Mouse (Mus musculus) embryonic fibroblast, embryonic 13.5 days (primary cell): ENCODE data around the gene Ncoa7.

Experiments
- CTCF ChIP-seq: IDR thresholded peaks from 2 replicates; pipeline ENCODE4 v1.5.1; 2011; ENCODE audit warnings: mild to moderate bottlenecking, control low read depth, low read length, moderate library complexity, borderline replicate concordance; ENCODE audit not compliant: insufficient read depth
- POLR2A ChIP-seq: IDR thresholded peaks from 2 replicates; pipeline ENCODE4 v1.6.1; 2011; ENCODE audit warnings: low read depth, mild to moderate bottlenecking, control low read depth, low read length, moderate library complexity

DNA sequence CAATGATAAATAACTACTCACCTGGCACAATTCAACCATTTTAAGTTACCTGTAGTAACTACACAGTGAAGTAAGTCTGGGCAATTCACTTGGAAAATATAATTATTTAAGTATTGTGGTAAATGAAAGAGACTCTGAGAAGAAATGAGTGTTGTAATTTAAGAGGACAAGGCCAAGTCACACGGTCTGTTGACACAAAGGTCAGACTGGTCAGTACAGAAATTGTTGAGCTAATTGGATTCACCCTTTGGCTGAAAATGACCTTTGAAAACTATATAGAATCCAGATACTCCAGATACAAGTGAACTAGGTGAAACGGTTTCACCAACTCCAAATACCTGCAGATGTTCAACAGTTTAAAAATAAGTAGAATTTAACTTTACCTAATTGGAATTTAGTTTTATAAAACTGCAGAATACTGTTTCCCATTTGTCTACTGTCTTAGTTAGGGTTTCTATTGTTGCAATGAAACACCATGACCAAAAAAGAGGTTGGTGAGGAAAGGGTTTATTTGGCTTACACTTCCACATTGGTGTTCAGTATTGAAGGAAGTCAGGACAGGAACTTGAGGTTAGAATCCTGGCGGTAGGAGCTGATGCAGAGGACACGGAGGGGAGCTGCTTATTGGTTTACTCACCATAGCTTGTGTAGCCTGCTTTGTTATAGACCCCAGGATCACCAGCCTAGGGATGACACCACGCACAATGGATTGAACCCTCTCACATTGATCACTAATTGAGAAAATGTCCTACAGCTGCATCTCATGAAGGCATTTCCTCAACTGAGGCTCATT, 6.5 kb downstream of the Ncoa7 start:
- no peak for TF ChIP-seq CTCF
- no peak for TF ChIP-seq POLR2A
